ENCODE assay signal across 8 mouse cellular contexts in the genomic region with DNA sequence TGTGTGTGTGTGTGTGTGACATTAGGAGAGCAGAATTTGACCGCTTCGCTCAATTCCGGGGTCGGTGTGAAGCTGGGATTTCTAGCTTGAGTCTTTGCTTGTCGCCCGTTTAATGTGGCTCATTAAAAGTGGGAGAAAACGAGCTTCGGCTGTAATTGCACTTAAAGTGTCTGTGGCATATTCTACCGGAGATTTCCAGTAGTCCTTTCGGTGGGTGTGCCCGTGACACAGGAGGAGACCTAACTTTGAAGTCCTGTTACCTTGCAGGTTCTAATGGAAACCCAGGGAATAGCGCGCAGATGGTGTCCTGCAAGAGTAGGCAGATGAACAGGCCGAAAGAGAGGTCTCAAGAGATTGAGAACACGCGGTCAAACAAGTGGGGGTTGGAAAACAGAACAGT. TPM values are rescaled to one million over a fixed set of nuclear protein-coding genes. Genes with fewer than 3 reads are reported as not detected.
DNase-seq lines count a peak whose midpoint lies in the region; ATAC-seq and TF ChIP-seq lines count a peak whose summit lies in the region.

No protein-coding gene starts in this region.

- no peak for ATAC-seq in forebrain, postnatal 0 days

- H3K4me3 ChIP-seq in lung, adult 2 months (replicated peaks; ENCODE audit: extremely low read depth, low read depth, low read length): peak overlapping the region; percentile 74
- H3K4me3 ChIP-seq in brown adipose tissue, adult 24 weeks (ENCODE audit: insufficient read depth, low read depth, low read length): peak overlapping the region; percentile 86
- H3K4me3 ChIP-seq in forebrain, postnatal 0 days (ENCODE audit: low read depth, low read length): peak overlapping the region; percentile 87
- peak overlapping the region; percentile 73 for H3K4me3 ChIP-seq in midbrain, embryonic 10.5 days

- TF ChIP-seq POLR2A in lung, adult 2 months (IDR thresholded peaks at IDR 0.05; ENCODE audit: borderline replicate concordance, extremely low read depth, low read depth, low read length): no peak

- WGBS in lung, adult 2 months: 4% methylated on average over 16 of the region's 16 CpGs
- 3% methylated on average over 16 of the region's 16 CpGs for WGBS in forebrain, postnatal 0 days
- 6% methylated on average over 16 of the region's 16 CpGs for WGBS in midbrain, embryonic 10.5 days

- no peaks in the 10 kb centered on the region for H3K27me3 ChIP-seq in forebrain, postnatal 0 days (ENCODE audit: insufficient read depth, low read length)
- H3K27me3 ChIP-seq in midbrain, embryonic 10.5 days (ENCODE audit: low read depth, poor library complexity, severe bottlenecking): no peaks in the 10 kb centered on the region

- H3K9ac ChIP-seq in forebrain, postnatal 0 days: peak overlapping the region; percentile 83; the same call in 1 of the 2 replicates

- H3K36me3 ChIP-seq in forebrain, postnatal 0 days (ENCODE audit: insufficient read depth): no peaks in the 10 kb centered on the region
- no peaks in the 10 kb centered on the region for H3K36me3 ChIP-seq in midbrain, embryonic 10.5 days

- no peak for DNase-seq in lung, adult 2 months
- DNase-seq in lung, adult 18-20 months: no peak
- DNase-seq in forebrain, postnatal 0 days: no peak
- DNase-seq in midbrain, embryonic 10.5 days (ENCODE audit: low spot score): no peak
- DNase-seq in spleen, postnatal 10 days (ENCODE audit: low spot score in 2 of 2): no peak
- no peak for DNase-seq in gastrocnemius, postnatal 14 days
- no peak for DNase-seq in urinary bladder, postnatal 4 days (ENCODE audit: low spot score in 2 of 2)

- no peak for TF ChIP-seq CTCF in lung, adult 2 months (IDR thresholded peaks at IDR 0.05; ENCODE audit: insufficient read depth, low read length)
- TF ChIP-seq CTCF in forebrain, postnatal 0 days (IDR thresholded peaks at IDR 0.05; ENCODE audit: low read depth): no peak

- H3K27ac ChIP-seq in brown adipose tissue, adult 24 weeks (replicated peaks; ENCODE audit: low read depth, low read length): peak overlapping the region; percentile 77
- H3K27ac ChIP-seq in forebrain, postnatal 0 days (ENCODE audit: low read depth, low read length): 0 out of 2 replicates have a peak overlapping the region, but pooled peaks have one; percentile 57
- peak overlapping the region; percentile 88 for H3K27ac ChIP-seq in midbrain, embryonic 10.5 days (replicated peaks)

- H3K4me1 ChIP-seq in lung, adult 2 months (ENCODE audit: control insufficient read depth, insufficient read depth, low read length): no peaks in the 10 kb centered on the region; the same call in 1 of the 2 replicates
- no peaks in the 10 kb centered on the region for H3K4me1 ChIP-seq in brown adipose tissue, adult 24 weeks (ENCODE audit: control insufficient read depth, insufficient read depth, insufficient read length, low read length)
- peaks cover 8% of the 10 kb centered on the region; the same call in 1 of the 2 replicates for H3K4me1 ChIP-seq in forebrain, postnatal 0 days (ENCODE audit: insufficient read depth)
- H3K4me1 ChIP-seq in midbrain, embryonic 10.5 days: peaks cover 18% of the 10 kb centered on the region

- H3K9me3 ChIP-seq in forebrain, postnatal 0 days (ENCODE audit: low read length): no peaks in the 10 kb centered on the region
- no peaks in the 10 kb centered on the region for H3K9me3 ChIP-seq in midbrain, embryonic 10.5 days (replicated peaks)

- intact Hi-C loops in gastrocnemius, postnatal 14 days (cut with DNase I; ENCODE audit: low total_unique reads): no loop called here

- H3K4me2 ChIP-seq in forebrain, postnatal 0 days (ENCODE audit: low read depth): peak overlapping the region; percentile 62

RNA-seq across cellular contexts. Expression of gene Mrps9, which starts 0.8 kb away (rescaled TPM):
- polyA plus RNA-seq in lung, adult 2 months (2012; rRNA removed): 14.2 and 26.8 TPM in 2 replicates
- polyA plus RNA-seq in brown adipose tissue, adult 24 weeks (2012; ENCODE audit: insufficient read depth, insufficient read length, missing spikeins): 82.6 and 92.8 TPM in 2 replicates
- 30.6 and 39.7 TPM in 2 replicates for total RNA-seq in forebrain, postnatal 0 days (2014; rRNA removed)
- polyA plus RNA-seq in forebrain, postnatal 0 days (2015; fragmentation: Nextera tagmentation; extraction: Ambion mirVana): 33.1 and 35.3 TPM in 2 replicates
- polyA plus RNA-seq in midbrain, embryonic 10.5 days (2016; fragmentation: Nextera tagmentation; extraction: Ambion mirVana): 56.2 and 58.7 TPM in 2 replicates
- total RNA-seq in gastrocnemius, postnatal 14 days (2021): 10 to 100 TPM; 42.5 to 53.9 TPM
